Mouse (Mus musculus) embryonic stem cell, embryonic (primary cell): Measurements from ENCODE around the gene Uroc1.

Experiments
- CTCF ChIA-PET, 4 experiments: fragments of 300-600 bp in 2 of 4; fragments of 350-600 bp in 2 of 4; sonication (Branson Sonifier 250); formaldehyde crosslinking; loops; one replicate each; lab custom pipeline; 2022; ENCODE audit warnings: inconsistent platforms in 2 of 4; lab: Charles Lee
- POLR2A ChIA-PET, 4 experiments: fragments of 300-600 bp in 2 of 4; fragments of 350-600 bp in 2 of 4; sonication (Branson Sonifier 250); formaldehyde crosslinking; loops; one replicate each; lab custom pipeline; 2022; ENCODE audit warnings: antibody characterized with exemption in 4 of 4, inconsistent platforms in 1 of 4; lab: Charles Lee

Uroc1 gene

GRCm38 (mm10) chr6:90390629-90391028, 57.5 kb downstream of the Uroc1 start:
- POLR2A ChIA-PET, result interaction anchor here in 2 of 4 experiments (0.8 to 9.2 kb wide), 3 partner anchors 9 to 20 kb away, joined by 3 to 82 read pairs (median 6); partner anchors contain the start of gene Zxdc (in 1 of the 2)
- CTCF ChIA-PET, result no interaction called here

GRCm38 (mm10) chr6:90393948-90394347, 60.9 kb downstream of the Uroc1 start:
- ChIA-PET POLR2A (interaction anchor here in 2 of 4 experiments (2.1 to 2.6 kb wide), 2 partner anchors 14 to 24 kb away, joined by 8 read pairs; partner anchors contain the start of gene Zxdc (in 1 of the 2)), CTCF (interaction anchor here in 1 of 4 experiments (1.0 kb wide), 1 partner anchor 29 kb away, joined by 3 read pairs; no protein-coding TSS in a partner anchor)

GRCm38 (mm10) chr6:90395751-90396150, 62.7 kb downstream of the Uroc1 start:
- POLR2A ChIA-PET, result interaction anchor here in 2 of 4 experiments (0.7 to 2.6 kb wide), 7 partner anchors 11 to 27 kb away, joined by 3 to 9 read pairs (median 3); partner anchors contain the start of gene Zxdc (in 2 of the 2)
- CTCF ChIA-PET, result no interaction called here

- POLR2A ChIA-PET, result interaction anchor here in 2 of 4 experiments (1.0 to 2.1 kb wide), 3 partner anchors 13 to 18 kb away, joined by 5 to 9 read pairs (median 6); no protein-coding TSS in a partner anchor
- CTCF ChIA-PET, result interaction anchor here in 1 of 4 experiments (0.8 kb wide), 1 partner anchor 25 kb away, joined by 3 read pairs; no protein-coding TSS in a partner anchor
Observed at GRCm38 (mm10) chr6:90397291-90397690, 64.2 kb downstream of the Uroc1 start.

GRCm38 (mm10) chr6:90408632-90409031, 75.5 kb downstream of the Uroc1 start:
- ChIA-PET CTCF (interaction anchor here in 3 of 4 experiments (0.8 to 2.6 kb wide), 4 partner anchors 14 to 27 kb away, joined by 3 to 10 read pairs (median 7); no protein-coding TSS in a partner anchor), POLR2A (interaction anchor here in 3 of 4 experiments (0.6 to 3.5 kb wide), 12 partner anchors 11 to 310 kb away, joined by 3 to 12 read pairs (median 3); partner anchors contain the start of gene Zxdc (in 2 of the 3))

- POLR2A ChIA-PET, result no interaction called here
- CTCF ChIA-PET, result interaction anchor here in 1 of 4 experiments (1.4 kb wide), 1 partner anchor 12 kb away, joined by 7 read pairs; no protein-coding TSS in a partner anchor
Observed at GRCm38 (mm10) chr6:90410972-90411371, 77.9 kb downstream of the Uroc1 start.

- CTCF ChIA-PET, result interaction anchor here in 3 of 4 experiments (0.6 to 1.4 kb wide), 3 partner anchors 11 to 750 kb away, joined by 3 to 7 read pairs (median 3); no protein-coding TSS in a partner anchor
Observed at GRCm38 (mm10) chr6:90411926-90412325, 78.8 kb downstream of the Uroc1 start.

More at GRCm38 (mm10) chr6:90411926-90412325, 78.8 kb downstream of the Uroc1 start:
- POLR2A ChIA-PET, result interaction anchor here in 2 of 4 experiments (0.9 to 2.1 kb wide), 4 partner anchors 11 to 42 kb away, joined by 3 to 6 read pairs (median 4); no protein-coding TSS in a partner anchor
